Mouse (Mus musculus) C2C12 (cell line): ENCODE data around the gene 2510009E07Rik.

Source experiments
- CEBPB ChIP-seq: IDR thresholded peaks from one replicate; pipeline ENCODE4 v1.6.1; 2011; ENCODE audit warnings: low read depth, mild to moderate bottlenecking, control low read depth, moderate library complexity
- CTCF ChIP-seq: IDR thresholded peaks from one replicate; pipeline ENCODE4 v1.5.1; 2011; ENCODE audit not compliant: control insufficient read depth, insufficient read depth, insufficient read length
- FOSL1 ChIP-seq: IDR thresholded peaks from one replicate; pipeline ENCODE4 v1.8.0; 2011; ENCODE audit warnings: mild to moderate bottlenecking, low read length; ENCODE audit not compliant: poor library complexity, insufficient read depth, severe bottlenecking
- MAX ChIP-seq: IDR thresholded peaks from one replicate; pipeline ENCODE4 v1.6.1; 2011; ENCODE audit warnings: mild to moderate bottlenecking, control low read depth
- USF1 ChIP-seq: IDR thresholded peaks from one replicate; pipeline ENCODE4 v1.6.1; 2011; ENCODE audit warnings: low read depth, mild to moderate bottlenecking, control low read depth, moderate library complexity

DNA sequence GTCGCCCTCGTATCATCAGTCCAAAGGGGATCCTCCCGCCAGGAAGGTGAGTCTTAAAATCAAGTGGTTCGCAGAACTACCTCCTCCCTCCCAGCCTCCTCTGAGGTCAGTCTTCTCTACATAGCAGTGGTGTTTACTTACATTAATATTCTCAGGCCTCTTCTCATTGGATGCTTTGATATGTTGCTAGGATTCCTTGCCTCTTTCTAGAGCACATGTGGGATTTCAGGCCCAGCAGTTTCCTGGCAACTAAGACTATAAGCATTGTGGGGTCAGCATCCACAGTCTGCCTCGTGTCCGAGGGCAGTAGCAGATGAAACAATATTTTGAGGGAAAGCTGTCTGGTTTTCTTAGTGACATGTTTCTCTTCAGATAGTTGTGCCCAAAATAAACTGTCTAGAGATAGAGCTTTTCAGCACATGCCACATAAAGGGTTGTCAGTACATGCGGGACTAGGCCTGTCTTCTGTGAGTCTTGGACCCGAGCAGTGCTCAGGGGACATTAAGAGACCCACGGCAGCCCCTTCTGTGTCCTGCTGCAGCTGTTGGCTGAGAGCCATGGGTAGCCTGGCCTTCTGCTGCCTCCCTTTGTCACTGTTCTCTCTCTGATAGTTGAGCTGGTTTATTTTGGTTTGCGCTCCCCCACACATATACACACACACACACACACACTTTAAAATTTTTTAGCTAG is 86.1 kb downstream of the 2510009E07Rik start:
- TF ChIP-seq CTCF (no peak), MAX (no peak), CEBPB (no peak), USF1 (no peak), FOSL1 (no peak)
